Mouse (Mus musculus): ENCODE measurements around the gene Jaml. TPM values are rescaled to one million over a fixed set of nuclear protein-coding genes. Genes with fewer than 3 reads are reported as not detected.

The Jaml gene
- polyA plus RNA-seq, 1 experiment, result 16.3 TPM

- H3K4me3 ChIP-seq (ENCODE audit: insufficient read depth, low read length), result no peak overlapping the region
- TF ChIP-seq CTCF (IDR thresholded peaks at IDR 0.05; ENCODE audit: low read depth, low read length) (no peak), POLR2A (IDR thresholded peaks at IDR 0.05; ENCODE audit: borderline replicate concordance, low read depth, low read length) (no peak)
- H3K4me1 ChIP-seq (ENCODE audit: control insufficient read depth, insufficient read depth, low read length), result no peaks in the 10 kb centered on the region
- H3K27ac ChIP-seq (ENCODE audit: insufficient read depth, low read depth, low read length), result no peak overlapping the region
Measured at GRCm38 (mm10) chr9:45042947-45043346, 36.0 kb upstream of the Jaml start.

- Histone ChIP-seq H3K4me3 (ENCODE audit: insufficient read depth, low read length) (no peak overlapping the region), H3K4me1 (ENCODE audit: control insufficient read depth, insufficient read depth, low read length) (peaks cover 4% of the 10 kb centered on the region), H3K27ac (ENCODE audit: insufficient read depth, low read depth, low read length) (no peak overlapping the region)
- TF ChIP-seq CTCF (IDR thresholded peaks at IDR 0.05; ENCODE audit: low read depth, low read length) (no peak), POLR2A (IDR thresholded peaks at IDR 0.05; ENCODE audit: borderline replicate concordance, low read depth, low read length) (no peak)
Measured at GRCm38 (mm10) chr9:45046973-45047372, 32.0 kb upstream of the Jaml start.

GRCm38 (mm10) chr9:45048511-45048910, 30.5 kb upstream of the Jaml start:
- peaks cover 4% of the 10 kb centered on the region for H3K4me1 ChIP-seq (ENCODE audit: control insufficient read depth, insufficient read depth, low read length)

GRCm38 (mm10) chr9:45049731-45050130, 29.3 kb upstream of the Jaml start:
- TF ChIP-seq POLR2A (IDR thresholded peaks at IDR 0.05; ENCODE audit: borderline replicate concordance, low read depth, low read length) (no peak), CTCF (IDR thresholded peaks at IDR 0.05; ENCODE audit: low read depth, low read length) (no peak)
- no peak overlapping the region for H3K4me3 ChIP-seq (ENCODE audit: insufficient read depth, low read length)
- no peak overlapping the region for H3K27ac ChIP-seq (ENCODE audit: insufficient read depth, low read depth, low read length)
- H3K4me1 ChIP-seq (ENCODE audit: control insufficient read depth, insufficient read depth, low read length), result peaks cover 4% of the 10 kb centered on the region

More at GRCm38 (mm10) chr9:45048511-45048910, 30.5 kb upstream of the Jaml start:
- TF ChIP-seq CTCF (IDR thresholded peaks at IDR 0.05; ENCODE audit: low read depth, low read length) (no peak), POLR2A (IDR thresholded peaks at IDR 0.05; ENCODE audit: borderline replicate concordance, low read depth, low read length) (no peak)
- Histone ChIP-seq H3K27ac (ENCODE audit: insufficient read depth, low read depth, low read length) (no peak overlapping the region), H3K4me3 (ENCODE audit: insufficient read depth, low read length) (no peak overlapping the region)

GRCm38 (mm10) chr9:45050301-45050700, 28.7 kb upstream of the Jaml start:
- H3K27ac ChIP-seq (ENCODE audit: insufficient read depth, low read depth, low read length), result no peak overlapping the region
- peaks cover 4% of the 10 kb centered on the region for H3K4me1 ChIP-seq (ENCODE audit: control insufficient read depth, insufficient read depth, low read length)
- H3K4me3 ChIP-seq (ENCODE audit: insufficient read depth, low read length), result no peak overlapping the region
- TF ChIP-seq POLR2A (IDR thresholded peaks at IDR 0.05; ENCODE audit: borderline replicate concordance, low read depth, low read length) (no peak), CTCF (IDR thresholded peaks at IDR 0.05; ENCODE audit: low read depth, low read length) (no peak)

GRCm38 (mm10) chr9:45055082-45055713, 23.8 kb upstream of the Jaml start, which contains the start of gene Mpzl3:
TSS of gene Mpzl3 (plus strand) at chr9:45055186.
- H3K4me1 ChIP-seq (ENCODE audit: control insufficient read depth, insufficient read depth, low read length), result no peaks in the 10 kb centered on the region
- no peak within 1 kb of the TSS for H3K27ac ChIP-seq (ENCODE audit: insufficient read depth, low read depth, low read length)
- H3K4me3 ChIP-seq (ENCODE audit: insufficient read depth, low read length), result peak within 1 kb of the TSS; percentile 15; the same call in 1 of the 2 replicates
- no peak for TF ChIP-seq POLR2A (IDR thresholded peaks at IDR 0.05; ENCODE audit: borderline replicate concordance, low read depth, low read length)
- no peak for TF ChIP-seq CTCF (IDR thresholded peaks at IDR 0.05; ENCODE audit: low read depth, low read length)

GRCm38 (mm10) chr9:45058304-45058940, 20.6 kb upstream of the Jaml start:
- Histone ChIP-seq H3K4me1 (ENCODE audit: control insufficient read depth, insufficient read depth, low read length) (no peaks in the 10 kb centered on the region), H3K27ac (ENCODE audit: insufficient read depth, low read depth, low read length) (no peak overlapping the region)
- TF ChIP-seq POLR2A (IDR thresholded peaks at IDR 0.05; ENCODE audit: borderline replicate concordance, low read depth, low read length) (no peak), CTCF (IDR thresholded peaks at IDR 0.05; ENCODE audit: low read depth, low read length) (no peak)

GRCm38 (mm10) chr9:45060151-45060550, 18.8 kb upstream of the Jaml start:
- H3K4me1 ChIP-seq (ENCODE audit: control insufficient read depth, insufficient read depth, low read length), result no peaks in the 10 kb centered on the region
- no peak overlapping the region for H3K4me3 ChIP-seq (ENCODE audit: insufficient read depth, low read length)
- no peak for TF ChIP-seq CTCF (IDR thresholded peaks at IDR 0.05; ENCODE audit: low read depth, low read length)
- no peak for TF ChIP-seq POLR2A (IDR thresholded peaks at IDR 0.05; ENCODE audit: borderline replicate concordance, low read depth, low read length)
- H3K27ac ChIP-seq (ENCODE audit: insufficient read depth, low read depth, low read length), result no peak overlapping the region

More at GRCm38 (mm10) chr9:45058304-45058940, 20.6 kb upstream of the Jaml start:
- H3K4me3 ChIP-seq (ENCODE audit: insufficient read depth, low read length), result no peak overlapping the region

- Histone ChIP-seq H3K4me3 (ENCODE audit: insufficient read depth, low read length) (no peak overlapping the region), H3K27ac (ENCODE audit: insufficient read depth, low read depth, low read length) (no peak overlapping the region), H3K4me1 (ENCODE audit: control insufficient read depth, insufficient read depth, low read length) (no peaks in the 10 kb centered on the region)
- TF ChIP-seq POLR2A (IDR thresholded peaks at IDR 0.05; ENCODE audit: borderline replicate concordance, low read depth, low read length) (no peak), CTCF (IDR thresholded peaks at IDR 0.05; ENCODE audit: low read depth, low read length) (no peak)
Measured at GRCm38 (mm10) chr9:45062677-45063076, 16.3 kb upstream of the Jaml start.

GRCm38 (mm10) chr9:45064421-45064820, 14.6 kb upstream of the Jaml start:
- TF ChIP-seq POLR2A (IDR thresholded peaks at IDR 0.05; ENCODE audit: borderline replicate concordance, low read depth, low read length) (no peak), CTCF (IDR thresholded peaks at IDR 0.05; ENCODE audit: low read depth, low read length) (no peak)

More at GRCm38 (mm10) chr9:45064421-45064820, 14.6 kb upstream of the Jaml start:
- Histone ChIP-seq H3K4me3 (ENCODE audit: insufficient read depth, low read length) (no peak overlapping the region), H3K27ac (ENCODE audit: insufficient read depth, low read depth, low read length) (no peak overlapping the region), H3K4me1 (ENCODE audit: control insufficient read depth, insufficient read depth, low read length) (no peaks in the 10 kb centered on the region)
